Mouse (Mus musculus): ENCODE results near the gene Ddx31. TPM values are rescaled to one million over a fixed set of nuclear protein-coding genes. Genes with fewer than 3 reads are reported as not detected.

Ddx31 gene
- total and polyA plus RNA-seq, 3 experiments: 20.9 to 26.0 TPM; not detected in 1

DNA sequence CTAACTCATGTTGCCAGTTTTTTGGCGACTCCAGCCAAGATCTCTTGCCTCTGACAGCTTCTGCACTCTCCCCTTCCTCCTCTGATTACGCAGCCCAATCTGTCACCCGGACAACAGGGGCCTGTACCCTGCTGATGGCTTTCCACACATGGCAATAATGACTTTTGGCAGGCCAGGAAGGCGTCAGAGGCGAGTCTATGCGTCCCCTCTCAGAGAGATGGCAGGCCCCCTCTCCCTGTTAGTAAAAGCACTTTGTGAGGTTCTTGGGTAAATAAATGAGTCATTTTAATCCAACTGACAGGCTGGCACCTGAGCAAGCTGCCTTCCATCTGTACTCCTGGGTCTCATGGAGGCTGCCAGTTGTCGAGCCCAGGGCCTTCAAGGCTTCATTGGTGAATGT, 27.3 kb downstream of the Ddx31 start:
- no peak for TF ChIP-seq EP300 (IDR thresholded peaks at IDR 0.05; ENCODE audit: low read depth in 1 of 2, low read length in 2 of 2)
- no peak for TF ChIP-seq NRF1 (IDR thresholded peaks at IDR 0.05; ENCODE audit: insufficient read depth, low read depth, low read length, poor library complexity, severe bottlenecking)
- no peak for TF ChIP-seq POLR2AphosphoS5 (IDR thresholded peaks at IDR 0.05; ENCODE audit: borderline replicate concordance, low read depth, low read length)
- TF ChIP-seq RCOR1 (IDR thresholded peaks at IDR 0.05; ENCODE audit: low read depth, low read length): no peak
- no peak for TF ChIP-seq CTCF (IDR thresholded peaks at IDR 0.05 in 2 of 3, conservative IDR thresholded peaks at IDR 0.05 in 1 of 3; ENCODE audit: control insufficient read depth in 1 of 3, insufficient read depth in 1 of 3, low read depth in 2 of 3, low read length in 3 of 3, poor library complexity in 1 of 3, severe bottlenecking in 1 of 3)
- no peak for TF ChIP-seq ETS1 (IDR thresholded peaks at IDR 0.05; ENCODE audit: low read depth, low read length)
- no peak for TF ChIP-seq MAZ (IDR thresholded peaks at IDR 0.05; ENCODE audit: low read depth, low read length)
- TF ChIP-seq ZKSCAN1 (IDR thresholded peaks at IDR 0.05; ENCODE audit: low read depth, low read length): no peak
- TF ChIP-seq POLR2A (IDR thresholded peaks at IDR 0.05; ENCODE audit: control insufficient read depth in 1 of 2, insufficient read depth in 1 of 2, low read depth in 1 of 2, low read length in 2 of 2, poor library complexity in 1 of 2): no peak
- TF ChIP-seq TAL1 (IDR thresholded peaks at IDR 0.05; ENCODE audit: low read length): no peak
- TF ChIP-seq GABPA (IDR thresholded peaks at IDR 0.05; ENCODE audit: low read depth, low read length): no peak
- no peak for TF ChIP-seq UBTF (IDR thresholded peaks at IDR 0.05; ENCODE audit: borderline replicate concordance, insufficient read depth, low read depth, low read length)
- Histone ChIP-seq H3K36me3 (ENCODE audit: control insufficient read depth in 1 of 2, insufficient read depth in 2 of 2, low read length in 2 of 2) (peaks cover 0 to 7% of the 10 kb centered on the region in 2 experiments; a peak in 2 of 4 replicates), H3K4me1 (ENCODE audit: control insufficient read depth in 1 of 2, insufficient read depth in 2 of 2, low read length in 2 of 2) (no peaks in the 10 kb centered on the region), H3K27me3 (ENCODE audit: control insufficient read depth in 1 of 2, insufficient read depth in 2 of 2, low read length in 2 of 2) (no peaks in the 10 kb centered on the region), H3K4me3 (ENCODE audit: control insufficient read depth in 1 of 2, insufficient read depth in 1 of 2, low read depth in 2 of 2, low read length in 2 of 2) (no peak overlapping the region), H3K27ac (ENCODE audit: control insufficient read depth, low read depth, low read length) (no peak overlapping the region), H3K9me3 (replicated peaks; ENCODE audit: insufficient read depth, low read length) (no peaks in the 10 kb centered on the region), H3K9ac (ENCODE audit: control insufficient read depth, low read depth, low read length, poor library complexity, severe bottlenecking) (no peak overlapping the region), H3K79me2 (ENCODE audit: control insufficient read depth, insufficient read depth, low read length, poor library complexity) (no peaks in the 10 kb centered on the region)
- DNase-seq (ENCODE audit: low read depth, low spot score): no peak

DNA sequence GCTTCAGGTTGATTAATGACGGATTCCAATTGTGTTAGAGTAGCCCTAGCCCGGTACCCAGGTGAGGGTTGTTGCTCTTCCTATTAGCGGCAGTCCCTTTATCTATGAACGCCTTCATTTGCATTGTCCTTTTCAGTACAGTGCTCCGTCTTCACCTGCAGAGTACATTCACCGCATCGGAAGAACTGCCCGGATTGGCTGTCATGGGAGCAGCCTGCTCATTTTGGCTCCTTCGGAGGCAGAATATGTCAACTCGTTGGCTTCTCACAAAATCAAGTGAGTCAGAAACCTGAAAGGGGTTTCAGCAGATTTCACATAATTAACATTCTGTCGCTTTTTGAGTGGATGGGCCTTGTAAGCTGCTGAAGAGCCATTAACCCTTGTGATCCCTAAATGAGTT, 35.3 kb downstream of the Ddx31 start:
- no peak for DNase-seq (ENCODE audit: low read depth, low spot score)
- Histone ChIP-seq H3K4me3 (ENCODE audit: control insufficient read depth in 1 of 2, insufficient read depth in 1 of 2, low read depth in 2 of 2, low read length in 2 of 2) (no peak overlapping the region), H3K27me3 (ENCODE audit: control insufficient read depth in 1 of 2, insufficient read depth in 2 of 2, low read length in 2 of 2) (no peaks in the 10 kb centered on the region), H3K4me1 (ENCODE audit: control insufficient read depth in 1 of 2, insufficient read depth in 2 of 2, low read length in 2 of 2) (no peaks in the 10 kb centered on the region), H3K9me3 (replicated peaks; ENCODE audit: insufficient read depth, low read length) (no peaks in the 10 kb centered on the region), H3K36me3 (ENCODE audit: control insufficient read depth in 1 of 2, insufficient read depth in 2 of 2, low read length in 2 of 2) (peaks cover 0 to 6% of the 10 kb centered on the region in 2 experiments; a peak in 2 of 4 replicates), H3K9ac (ENCODE audit: control insufficient read depth, low read depth, low read length, poor library complexity, severe bottlenecking) (no peak overlapping the region), H3K27ac (ENCODE audit: control insufficient read depth, low read depth, low read length) (no peak overlapping the region), H3K79me2 (ENCODE audit: control insufficient read depth, insufficient read depth, low read length, poor library complexity) (no peaks in the 10 kb centered on the region)
- TF ChIP-seq ZC3H11A (IDR thresholded peaks at IDR 0.05; ENCODE audit: low read depth, low read length): no peak
- no peak for TF ChIP-seq POLR2AphosphoS2 (IDR thresholded peaks at IDR 0.05; ENCODE audit: low read length)
- no peak for TF ChIP-seq RAD21 (IDR thresholded peaks at IDR 0.05; ENCODE audit: low read depth, low read length)
- no peak for TF ChIP-seq POLR2AphosphoS5 (IDR thresholded peaks at IDR 0.05; ENCODE audit: borderline replicate concordance, low read depth, low read length)
- no peak for TF ChIP-seq MAFK (IDR thresholded peaks at IDR 0.05; ENCODE audit: borderline replicate concordance, low read depth, low read length)
- TF ChIP-seq TBP (IDR thresholded peaks at IDR 0.05; ENCODE audit: low read depth, low read length): no peak
- TF ChIP-seq MYC (IDR thresholded peaks at IDR 0.05; ENCODE audit: low read depth, low read length): no peak
- no peak for TF ChIP-seq CHD2 (IDR thresholded peaks at IDR 0.05; ENCODE audit: low read length)
- TF ChIP-seq GATA1 (IDR thresholded peaks at IDR 0.05; ENCODE audit: low read depth, low read length): no peak
- TF ChIP-seq ETS1 (IDR thresholded peaks at IDR 0.05; ENCODE audit: low read depth, low read length): no peak

Measured in MEL (cell line).